Mouse (Mus musculus): ENCODE results near the gene 4430402I18Rik. TPM values are rescaled to one million over a fixed set of nuclear protein-coding genes. Genes with fewer than 3 reads are reported as not detected.

4430402I18Rik gene
- polyA plus RNA-seq, 1 experiment from 2014 or later: 0.23 TPM

GRCm38 (mm10) chr19:28926366-28926765 lies 41.2 kb downstream of the 4430402I18Rik start:
- Histone ChIP-seq H3K4me3 (ENCODE audit: low read depth, low read length) (no peak overlapping the region), H3K9ac (ENCODE audit: low read length) (no peak overlapping the region), H3K27ac (ENCODE audit: low read depth) (no peak overlapping the region), H3K4me2 (ENCODE audit: low read length) (no peak overlapping the region), H3K9me3 (ENCODE audit: control insufficient read depth, low read length) (no peaks in the 10 kb centered on the region), H3K36me3 (ENCODE audit: control insufficient read depth, insufficient read depth, low read length) (no peaks in the 10 kb centered on the region), H3K27me3 (replicated peaks; ENCODE audit: control insufficient read depth, insufficient read depth, low read length) (no peaks in the 10 kb centered on the region), H3K4me1 (replicated peaks; ENCODE audit: control insufficient read depth, insufficient read depth, low read length) (no peaks in the 10 kb centered on the region)
- WGBS: 87% methylated on average over 5 of the region's 5 CpGs
- no peak for DNase-seq (ENCODE audit: low spot score)
- no peak for ATAC-seq (replicated peaks; ENCODE audit: low FRiP score, low TSS enrichment, low read depth)

- Histone ChIP-seq H3K36me3 (ENCODE audit: control insufficient read depth, insufficient read depth, low read length) (no peaks in the 10 kb centered on the region), H3K27ac (ENCODE audit: low read depth) (no peak overlapping the region), H3K27me3 (replicated peaks; ENCODE audit: control insufficient read depth, insufficient read depth, low read length) (no peaks in the 10 kb centered on the region), H3K4me3 (ENCODE audit: low read depth, low read length) (no peak overlapping the region), H3K9me3 (ENCODE audit: control insufficient read depth, low read length) (no peaks in the 10 kb centered on the region), H3K9ac (ENCODE audit: low read length) (no peak overlapping the region), H3K4me2 (ENCODE audit: low read length) (no peak overlapping the region), H3K4me1 (replicated peaks; ENCODE audit: control insufficient read depth, insufficient read depth, low read length) (no peaks in the 10 kb centered on the region)
- WGBS: 88% methylated on average over 5 of the region's 5 CpGs
- DNase-seq (ENCODE audit: low spot score) (no peak), ATAC-seq (replicated peaks; ENCODE audit: low FRiP score, low TSS enrichment, low read depth) (no peak)
Measured at GRCm38 (mm10) chr19:28917839-28918238, 49.8 kb downstream of the 4430402I18Rik start.

- ATAC-seq (replicated peaks; ENCODE audit: low FRiP score, low TSS enrichment, low read depth): no peak
- no peak for DNase-seq (ENCODE audit: low spot score)
- H3K27ac ChIP-seq (ENCODE audit: low read depth): no peak overlapping the region
- no peaks in the 10 kb centered on the region for H3K9me3 ChIP-seq (ENCODE audit: control insufficient read depth, low read length)
- H3K4me1 ChIP-seq (replicated peaks; ENCODE audit: control insufficient read depth, insufficient read depth, low read length): no peaks in the 10 kb centered on the region
- H3K4me3 ChIP-seq (ENCODE audit: low read depth, low read length): no peak overlapping the region
- H3K27me3 ChIP-seq (replicated peaks; ENCODE audit: control insufficient read depth, insufficient read depth, low read length): no peaks in the 10 kb centered on the region
- H3K4me2 ChIP-seq (ENCODE audit: low read length): no peak overlapping the region
- no peaks in the 10 kb centered on the region for H3K36me3 ChIP-seq (ENCODE audit: control insufficient read depth, insufficient read depth, low read length)
- no peak overlapping the region for H3K9ac ChIP-seq (ENCODE audit: low read length)
- 24% methylated on average over 4 of the region's 4 CpGs for WGBS
Measured at GRCm38 (mm10) chr19:28916492-28916891, 51.1 kb downstream of the 4430402I18Rik start.

- H3K9me3 ChIP-seq (ENCODE audit: control insufficient read depth, low read length): no peaks in the 10 kb centered on the region
- WGBS: 62% methylated on average over 2 of the region's 2 CpGs
- no peak for ATAC-seq (replicated peaks; ENCODE audit: low FRiP score, low TSS enrichment, low read depth)
Measured at GRCm38 (mm10) chr19:28915602-28916250, 51.9 kb downstream of the 4430402I18Rik start.

GRCm38 (mm10) chr19:28914598-28914997 lies 53.0 kb downstream of the 4430402I18Rik start:
- Histone ChIP-seq H3K4me3 (ENCODE audit: low read depth, low read length) (no peak overlapping the region), H3K9me3 (ENCODE audit: control insufficient read depth, low read length) (no peaks in the 10 kb centered on the region), H3K9ac (ENCODE audit: low read length) (no peak overlapping the region), H3K27ac (ENCODE audit: low read depth) (no peak overlapping the region), H3K27me3 (replicated peaks; ENCODE audit: control insufficient read depth, insufficient read depth, low read length) (no peaks in the 10 kb centered on the region), H3K4me2 (ENCODE audit: low read length) (no peak overlapping the region), H3K4me1 (replicated peaks; ENCODE audit: control insufficient read depth, insufficient read depth, low read length) (no peaks in the 10 kb centered on the region), H3K36me3 (ENCODE audit: control insufficient read depth, insufficient read depth, low read length) (no peaks in the 10 kb centered on the region)
- WGBS: 74% methylated on average over 6 of the region's 6 CpGs
- ATAC-seq (replicated peaks; ENCODE audit: low FRiP score, low TSS enrichment, low read depth) (no peak), DNase-seq (ENCODE audit: low spot score) (no peak)

More at GRCm38 (mm10) chr19:28915602-28916250, 51.9 kb downstream of the 4430402I18Rik start:
- H3K27me3 ChIP-seq (replicated peaks; ENCODE audit: control insufficient read depth, insufficient read depth, low read length): no peaks in the 10 kb centered on the region
- H3K27ac ChIP-seq (ENCODE audit: low read depth): no peak overlapping the region
- H3K36me3 ChIP-seq (ENCODE audit: control insufficient read depth, insufficient read depth, low read length): no peaks in the 10 kb centered on the region
- H3K4me1 ChIP-seq (replicated peaks; ENCODE audit: control insufficient read depth, insufficient read depth, low read length): no peaks in the 10 kb centered on the region
- no peak for DNase-seq (ENCODE audit: low spot score)
- no peak overlapping the region for H3K4me3 ChIP-seq (ENCODE audit: low read depth, low read length)
- H3K4me2 ChIP-seq (ENCODE audit: low read length): no peak overlapping the region
- H3K9ac ChIP-seq (ENCODE audit: low read length): no peak overlapping the region

GRCm38 (mm10) chr19:28908693-28909092 lies 58.9 kb downstream of the 4430402I18Rik start:
- Histone ChIP-seq H3K4me1 (replicated peaks; ENCODE audit: control insufficient read depth, insufficient read depth, low read length) (no peaks in the 10 kb centered on the region), H3K9ac (ENCODE audit: low read length) (no peak overlapping the region), H3K9me3 (ENCODE audit: control insufficient read depth, low read length) (no peaks in the 10 kb centered on the region), H3K27me3 (replicated peaks; ENCODE audit: control insufficient read depth, insufficient read depth, low read length) (no peaks in the 10 kb centered on the region), H3K4me2 (ENCODE audit: low read length) (no peak overlapping the region), H3K27ac (ENCODE audit: low read depth) (no peak overlapping the region), H3K4me3 (ENCODE audit: low read depth, low read length) (no peak overlapping the region), H3K36me3 (ENCODE audit: control insufficient read depth, insufficient read depth, low read length) (no peaks in the 10 kb centered on the region)
- DNase-seq (ENCODE audit: low spot score) (no peak), ATAC-seq (replicated peaks; ENCODE audit: low FRiP score, low TSS enrichment, low read depth) (no peak)
- 55% methylated on average over 9 of the region's 9 CpGs for WGBS

GRCm38 (mm10) chr19:28908186-28908585 lies 59.4 kb downstream of the 4430402I18Rik start:
- H3K4me3 ChIP-seq (ENCODE audit: low read depth, low read length): no peak overlapping the region
- H3K36me3 ChIP-seq (ENCODE audit: control insufficient read depth, insufficient read depth, low read length): no peaks in the 10 kb centered on the region
- H3K4me2 ChIP-seq (ENCODE audit: low read length): no peak overlapping the region
- ATAC-seq (replicated peaks; ENCODE audit: low FRiP score, low TSS enrichment, low read depth): no peak
- no peak overlapping the region for H3K9ac ChIP-seq (ENCODE audit: low read length)
- no peaks in the 10 kb centered on the region for H3K27me3 ChIP-seq (replicated peaks; ENCODE audit: control insufficient read depth, insufficient read depth, low read length)
- DNase-seq (ENCODE audit: low spot score): no peak
- H3K9me3 ChIP-seq (ENCODE audit: control insufficient read depth, low read length): no peaks in the 10 kb centered on the region
- H3K27ac ChIP-seq (ENCODE audit: low read depth): no peak overlapping the region
- no peaks in the 10 kb centered on the region for H3K4me1 ChIP-seq (replicated peaks; ENCODE audit: control insufficient read depth, insufficient read depth, low read length)
- 29% methylated on average over 4 of the region's 4 CpGs for WGBS

- Histone ChIP-seq H3K27ac (ENCODE audit: low read depth) (no peak overlapping the region), H3K4me1 (replicated peaks; ENCODE audit: control insufficient read depth, insufficient read depth, low read length) (no peaks in the 10 kb centered on the region), H3K4me2 (ENCODE audit: low read length) (no peak overlapping the region), H3K27me3 (replicated peaks; ENCODE audit: control insufficient read depth, insufficient read depth, low read length) (no peaks in the 10 kb centered on the region), H3K36me3 (ENCODE audit: control insufficient read depth, insufficient read depth, low read length) (no peaks in the 10 kb centered on the region), H3K9ac (ENCODE audit: low read length) (no peak overlapping the region), H3K4me3 (ENCODE audit: low read depth, low read length) (no peak overlapping the region), H3K9me3 (ENCODE audit: control insufficient read depth, low read length) (no peaks in the 10 kb centered on the region)
- DNase-seq (ENCODE audit: low spot score): no peak
- 46% methylated on average over 8 of the region's 8 CpGs for whole genome bisulfite sequencing
- ATAC-seq (replicated peaks; ENCODE audit: low FRiP score, low TSS enrichment, low read depth): no peak
Measured at GRCm38 (mm10) chr19:28903536-28904119, 64.0 kb downstream of the 4430402I18Rik start.

GRCm38 (mm10) chr19:28902806-28903205 lies 64.8 kb downstream of the 4430402I18Rik start:
- H3K9ac ChIP-seq (ENCODE audit: low read length): no peak overlapping the region
- no peak overlapping the region for H3K27ac ChIP-seq (ENCODE audit: low read depth)
- H3K9me3 ChIP-seq (ENCODE audit: control insufficient read depth, low read length): no peaks in the 10 kb centered on the region
- ATAC-seq (replicated peaks; ENCODE audit: low FRiP score, low TSS enrichment, low read depth) (no peak), DNase-seq (ENCODE audit: low spot score) (no peak)
- H3K36me3 ChIP-seq (ENCODE audit: control insufficient read depth, insufficient read depth, low read length): no peaks in the 10 kb centered on the region
- H3K4me2 ChIP-seq (ENCODE audit: low read length): no peak overlapping the region
- H3K4me1 ChIP-seq (replicated peaks; ENCODE audit: control insufficient read depth, insufficient read depth, low read length): no peaks in the 10 kb centered on the region
- H3K27me3 ChIP-seq (replicated peaks; ENCODE audit: control insufficient read depth, insufficient read depth, low read length): no peaks in the 10 kb centered on the region
- 72% methylated on average over 4 of the region's 4 CpGs for WGBS
- no peak overlapping the region for H3K4me3 ChIP-seq (ENCODE audit: low read depth, low read length)

All from intestine, embryonic 14.5 days (tissue).